Mouse (Mus musculus): ENCODE results near the gene Dcst1.

- TF ChIP-seq POLR2A (IDR thresholded peaks at IDR 0.05; ENCODE audit: low read depth, low read length) (no peak), CTCF (IDR thresholded peaks at IDR 0.05; ENCODE audit: borderline replicate concordance, insufficient read depth, low read length) (no peak)
Measured at GRCm38 (mm10) chr3:89379388-89380131, 14.5 kb upstream of the Dcst1 start.

Measured in embryonic fibroblast, embryonic 13.5 days (primary cell).